Comparison of ENCODE assay signal across 10 mouse cellular contexts in genomic region chr2:135541058-135541457, GRCm38 (mm10).
DNase-seq lines count a peak whose midpoint lies in the region; ATAC-seq lines count a peak whose summit lies in the region.
"Had no signal": no experiment of that assay in that cellular context is flagged by ENCODE, and none has a peak within 500 bp of the region (broad histone marks: within the 10 kb centered on the region; RNA-seq: fewer than 3 reads in every experiment).

No protein-coding gene starts in this region.

- H3K4me2 ChIP-seq in hindbrain, embryonic 14.5 days (replicated peaks): no peak overlapping the region
- no peak overlapping the region for H3K4me2 ChIP-seq in hindbrain, embryonic 11.5 days (replicated peaks; ENCODE audit: low read depth, low read length)
- H3K4me2 ChIP-seq in forebrain, embryonic 13.5 days: no peak overlapping the region

- H3K27me3 ChIP-seq in hindbrain, embryonic 14.5 days (ENCODE audit: control insufficient read depth, insufficient read depth, low read length): no peaks in the 10 kb centered on the region
- H3K27me3 ChIP-seq in hindbrain, embryonic 11.5 days (ENCODE audit: control insufficient read depth, insufficient read depth, low read length): no peaks in the 10 kb centered on the region
- H3K27me3 ChIP-seq in forebrain, embryonic 13.5 days: no peaks in the 10 kb centered on the region

- H3K9me3 ChIP-seq in hindbrain, embryonic 14.5 days (ENCODE audit: control insufficient read depth, low read length): no peaks in the 10 kb centered on the region
- H3K9me3 ChIP-seq in hindbrain, embryonic 11.5 days (ENCODE audit: control insufficient read depth, low read length): no peaks in the 10 kb centered on the region
- H3K9me3 ChIP-seq in forebrain, embryonic 13.5 days (replicated peaks): no peaks in the 10 kb centered on the region

- peak; percentile 86 for ATAC-seq in hindbrain, embryonic 14.5 days (ENCODE audit: low FRiP score)
- ATAC-seq in hindbrain, embryonic 11.5 days (ENCODE audit: low FRiP score): no peak
- peak; percentile 98 for ATAC-seq in forebrain, embryonic 13.5 days
- no peak for ATAC-seq in megakaryocyte progenitor cell, adult 5-6 weeks (replicated peaks; ENCODE audit: poor library complexity)
- no peak for ATAC-seq in erythroblast, adult 5-6 weeks (replicated peaks; ENCODE audit: low FRiP score, poor library complexity, severe bottlenecking)

- WGBS in hindbrain, embryonic 14.5 days: 43% methylated on average over 2 of the region's 2 CpGs
- WGBS in hindbrain, embryonic 11.5 days: 89% methylated on average over 2 of the region's 2 CpGs
- WGBS in forebrain, embryonic 13.5 days: 38% methylated on average over 2 of the region's 2 CpGs

- H3K36me3 ChIP-seq in hindbrain, embryonic 14.5 days (replicated peaks; ENCODE audit: control insufficient read depth, insufficient read depth): no peaks in the 10 kb centered on the region
- no peaks in the 10 kb centered on the region for H3K36me3 ChIP-seq in hindbrain, embryonic 11.5 days (ENCODE audit: control insufficient read depth, insufficient read depth, low read length)
- H3K36me3 ChIP-seq in forebrain, embryonic 13.5 days (ENCODE audit: poor library complexity, severe bottlenecking): no peaks in the 10 kb centered on the region

- H3K27ac ChIP-seq in hindbrain, embryonic 14.5 days: 0 out of 2 replicates have a peak overlapping the region, but pooled peaks have one; percentile 2
- H3K27ac ChIP-seq in hindbrain, embryonic 11.5 days (ENCODE audit: low read depth, low read length): no peak overlapping the region
- H3K27ac ChIP-seq in forebrain, embryonic 13.5 days: no peak overlapping the region; the same call in 1 of the 2 replicates
- H3K27ac ChIP-seq: liver, embryonic 14.5 days had no signal

- peak; percentile 46 for DNase-seq in hindbrain, embryonic 14.5 days (ENCODE audit: low spot score)
- DNase-seq in hindbrain, embryonic 11.5 days (ENCODE audit: low spot score): no peak
- peak; percentile 15 to 31 for DNase-seq in layer of hippocampus, postnatal 10 days (ENCODE audit: low spot score in 2 of 2)
- peak; percentile 37 for DNase-seq in right cerebral cortex, postnatal 25 days
- DNase-seq in heart, adult 18-20 months: no peak
- DNase-seq: kidney, adult 2 months had no signal

- H3K4me1 ChIP-seq in hindbrain, embryonic 14.5 days (replicated peaks; ENCODE audit: control insufficient read depth, insufficient read depth, low read length): no peaks in the 10 kb centered on the region
- H3K4me1 ChIP-seq in hindbrain, embryonic 11.5 days (replicated peaks; ENCODE audit: control insufficient read depth, insufficient read depth, low read length): no peaks in the 10 kb centered on the region
- peaks cover 11% of the 10 kb centered on the region; the same call in 1 of the 2 replicates for H3K4me1 ChIP-seq in forebrain, embryonic 13.5 days

- H3K9ac ChIP-seq in hindbrain, embryonic 14.5 days: no peak overlapping the region
- no peak overlapping the region for H3K9ac ChIP-seq in hindbrain, embryonic 11.5 days (ENCODE audit: low read depth, low read length)
- no peak overlapping the region for H3K9ac ChIP-seq in forebrain, embryonic 13.5 days
- H3K9ac ChIP-seq: liver, embryonic 14.5 days had no signal

- no peak overlapping the region for H3K4me3 ChIP-seq in hindbrain, embryonic 14.5 days (replicated peaks; ENCODE audit: low read length)
- H3K4me3 ChIP-seq in hindbrain, embryonic 11.5 days (ENCODE audit: low read depth, low read length): no peak overlapping the region
- H3K4me3 ChIP-seq in forebrain, embryonic 13.5 days: no peak overlapping the region

Comparison
In these comparisons a context has a peak if more than half of its experiments do, and no peak if none do; other contexts are left out.
1. ATAC-seq: peak in hindbrain, embryonic 14.5 days (single experiment) and forebrain, embryonic 13.5 days (single experiment); none in hindbrain, embryonic 11.5 days (single experiment), megakaryocyte progenitor cell, adult 5-6 weeks (single experiment) and erythroblast, adult 5-6 weeks (single experiment).
2. DNase-seq: peak in hindbrain, embryonic 14.5 days (single experiment), layer of hippocampus, postnatal 10 days (2 of 2) and right cerebral cortex, postnatal 25 days (single experiment); none in hindbrain, embryonic 11.5 days (single experiment) and heart, adult 18-20 months (0 of 2).